Mouse (Mus musculus) liver (tissue): ENCODE measurements around the gene Tead2.
"Not testable (repeated sequence)": the region's sequence is repeated elsewhere in the genome, so short reads cannot be mapped to it uniquely, and the experiment has no call there.

Experiments used
- DNase-seq: peaks from one replicate; pipeline ENCODE4 v3.0.0-alpha.2; 2020; ENCODE audit warnings: mixed read lengths

The Tead2 gene

DNA sequence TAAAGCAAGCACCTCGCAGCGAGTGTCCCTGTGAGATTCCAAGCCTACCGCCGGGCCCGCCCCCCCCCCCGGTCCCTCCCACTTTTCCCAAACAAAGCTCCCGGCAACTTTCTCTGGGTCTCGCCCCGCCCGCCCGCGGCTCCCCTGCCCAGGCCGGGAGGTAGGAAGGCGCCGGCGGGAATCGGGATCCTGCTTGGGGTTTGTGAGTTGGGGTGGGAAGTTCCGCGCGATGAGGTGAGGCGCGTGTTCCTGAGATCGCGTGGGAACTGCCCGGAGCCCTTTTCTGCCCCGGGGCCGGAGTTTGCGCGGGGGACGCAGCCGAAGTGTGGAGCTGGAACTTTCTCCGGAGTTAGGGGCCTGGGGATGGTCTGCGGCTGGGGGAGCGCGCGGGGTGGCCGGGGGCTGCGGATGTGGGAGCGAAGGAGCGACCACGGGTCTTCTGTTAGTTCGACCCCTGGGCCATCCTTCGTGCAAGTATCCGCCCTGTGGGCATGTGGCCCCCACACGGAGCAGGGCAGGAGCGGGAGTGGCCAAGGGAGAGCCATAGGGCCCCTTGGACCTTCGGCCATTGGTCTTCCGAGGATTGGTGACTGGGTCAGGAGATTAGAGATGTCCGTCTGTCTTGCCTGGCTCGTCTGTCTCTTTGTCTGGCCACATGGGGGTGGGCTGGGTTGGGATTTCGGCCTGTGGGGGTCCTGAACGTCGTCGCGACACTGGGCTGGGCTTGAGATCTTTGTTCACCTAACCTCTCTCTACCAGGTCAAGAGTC is at the start of gene Tead2:
Gene Tead2, plus strand, starts transcription at position 81 of the 769 bp plus-strand sequence.
- peak; percentile 57 for DNase-seq

GRCm38 (mm10) chr7:45166950-45167401 is 48.6 kb upstream of the Tead2 start:
- no peak for DNase-seq

DNA sequence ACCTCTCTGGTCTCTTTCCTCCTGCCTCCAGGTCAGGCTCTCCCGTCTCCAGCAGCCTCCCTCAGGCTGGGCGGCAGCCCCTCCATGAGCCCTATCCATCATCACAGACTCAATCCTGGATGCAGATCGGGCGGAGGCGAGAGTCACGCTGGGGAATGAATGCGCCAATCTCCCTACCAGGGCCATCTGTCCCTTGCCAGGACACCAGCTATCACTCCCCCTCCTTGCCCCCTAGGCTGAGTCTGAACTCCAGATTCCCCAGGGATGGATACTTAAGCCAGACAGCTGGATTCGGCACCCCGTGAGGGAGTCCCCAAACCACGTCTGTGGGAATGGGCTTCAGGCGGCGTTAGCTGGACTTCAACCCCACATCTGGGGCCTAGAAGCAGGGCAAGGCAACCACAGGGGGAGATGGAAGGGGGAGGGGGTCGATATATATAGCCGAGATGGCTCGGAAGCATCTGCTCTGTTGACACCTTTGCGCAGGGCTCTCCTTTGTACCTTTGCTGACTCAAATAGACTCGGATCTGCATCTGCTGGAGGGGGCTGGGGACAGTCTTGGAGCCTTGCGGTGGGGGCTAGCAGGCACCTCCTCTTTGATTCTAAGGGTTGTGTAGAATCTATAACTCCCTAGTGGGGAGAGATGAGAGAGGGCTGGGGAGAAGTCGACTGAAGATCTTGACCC is 47.6 kb upstream of the Tead2 start:
- no peak for DNase-seq

DNA sequence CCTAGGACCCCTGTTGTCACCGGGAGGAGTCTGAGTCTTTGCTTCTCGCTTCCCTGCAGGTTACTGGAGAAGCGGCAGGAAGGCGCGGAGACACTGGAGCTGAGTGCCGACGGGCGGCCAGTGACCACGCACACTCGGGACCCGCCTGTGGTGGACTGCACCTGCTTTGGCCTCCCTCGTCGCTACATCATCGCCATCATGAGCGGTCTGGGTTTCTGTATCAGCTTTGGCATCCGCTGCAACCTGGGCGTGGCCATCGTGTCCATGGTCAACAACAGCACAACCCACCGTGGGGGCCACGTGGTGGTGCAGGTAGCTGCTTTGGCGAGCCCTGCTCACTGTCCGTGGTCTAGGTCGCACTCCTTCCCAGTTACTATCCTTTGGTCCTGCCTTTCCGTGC is 46.9 kb upstream of the Tead2 start:
- no peak for DNase-seq

DNA sequence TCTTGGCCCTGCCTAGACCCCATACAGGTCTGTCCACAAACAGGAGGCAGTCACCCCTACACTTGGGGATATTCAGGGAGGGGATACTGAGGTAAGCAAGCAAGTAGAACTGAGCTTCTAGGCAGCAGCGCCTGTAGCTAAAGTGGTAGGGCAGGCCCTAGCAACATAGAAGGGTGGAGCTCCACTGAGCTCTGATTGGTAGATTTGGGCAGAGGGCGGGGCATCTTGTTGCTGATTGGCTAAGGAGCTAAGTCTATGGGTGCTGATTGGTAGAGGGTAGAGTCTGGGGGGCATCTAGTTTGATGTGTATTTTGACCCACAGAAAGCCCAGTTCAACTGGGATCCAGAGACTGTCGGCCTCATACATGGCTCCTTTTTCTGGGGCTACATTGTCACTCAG is 46.1 kb upstream of the Tead2 start:
- no peak for DNase-seq

GRCm38 (mm10) chr7:45172974-45173373 is 42.6 kb upstream of the Tead2 start:
- DNase-seq: peak; percentile 34

DNA sequence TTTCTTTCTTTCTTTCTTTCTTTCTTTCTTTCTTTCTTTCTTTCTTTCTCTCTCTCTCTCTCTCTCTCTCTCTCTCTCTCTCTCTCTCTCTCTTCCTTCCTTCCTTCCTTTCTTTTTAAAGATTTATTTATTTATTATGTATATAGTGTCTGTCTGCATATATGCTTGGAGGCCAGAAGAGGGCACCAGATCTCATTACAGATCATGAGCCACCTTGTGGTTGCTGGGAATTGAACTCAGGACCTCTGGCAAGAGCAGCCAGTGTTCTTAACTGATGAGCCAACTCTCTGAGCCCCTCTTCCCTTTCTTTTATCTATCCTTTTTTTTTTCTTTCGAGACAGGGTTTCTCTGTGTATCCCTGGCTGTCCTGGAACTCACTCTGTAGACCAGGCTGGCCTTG is 41.8 kb upstream of the Tead2 start:
- not testable (repeated sequence) for DNase-seq

- DNase-seq: no peak
Measured at GRCm38 (mm10) chr7:45174567-45175280, 40.8 kb upstream of the Tead2 start.

DNA sequence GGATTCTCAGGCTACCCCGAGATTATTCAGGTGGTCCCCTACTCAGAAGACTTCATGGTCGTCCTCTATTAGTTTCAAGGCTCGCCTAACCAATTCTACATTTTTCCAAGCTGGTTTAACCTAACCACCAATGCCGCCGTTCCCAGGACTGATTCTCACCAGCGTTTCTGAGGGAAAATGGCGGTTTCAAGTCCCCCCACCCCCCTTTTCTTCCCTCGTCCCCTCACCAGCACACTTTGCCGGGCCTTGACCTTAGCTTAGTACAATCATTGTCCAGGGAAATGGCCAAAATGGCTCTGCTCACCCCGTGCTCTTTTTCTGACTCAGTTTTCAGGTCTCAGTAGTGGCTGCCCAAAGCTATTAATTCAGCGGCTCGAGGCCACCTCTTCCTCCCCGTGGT is 40.2 kb upstream of the Tead2 start:
- no peak for DNase-seq

- no peak for DNase-seq
Measured at GRCm38 (mm10) chr7:45175929-45176328, 39.6 kb upstream of the Tead2 start.

DNA sequence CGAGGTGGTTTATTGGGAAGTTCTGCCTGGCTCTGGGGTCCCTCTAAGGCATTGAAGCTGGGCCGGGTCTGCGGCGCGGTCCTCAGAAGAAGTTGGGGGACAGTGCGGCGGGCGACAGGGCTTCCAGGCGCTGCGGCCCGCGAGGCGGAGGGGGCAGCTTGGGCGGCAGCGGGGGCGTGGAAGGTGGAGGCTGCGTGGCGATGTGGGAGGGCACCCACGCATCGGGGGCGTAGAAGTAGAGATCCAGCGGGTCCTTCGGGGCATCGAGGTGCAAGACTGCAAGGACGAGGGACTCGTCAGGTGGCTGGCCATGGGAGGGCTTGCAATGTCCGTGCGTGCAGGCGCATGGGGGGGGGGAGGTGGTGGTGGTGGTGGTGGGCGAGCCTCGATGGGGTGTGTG is 39.2 kb upstream of the Tead2 start:
- DNase-seq: no peak

- peak; percentile 38 for DNase-seq
Measured at GRCm38 (mm10) chr7:45178550-45178949, 37.0 kb upstream of the Tead2 start.

- DNase-seq: no peak
Measured at GRCm38 (mm10) chr7:45179469-45179868, 36.1 kb upstream of the Tead2 start, which contains the start of gene Gfy. TSS of gene Gfy (minus strand) at chr7:45179569.

DNA sequence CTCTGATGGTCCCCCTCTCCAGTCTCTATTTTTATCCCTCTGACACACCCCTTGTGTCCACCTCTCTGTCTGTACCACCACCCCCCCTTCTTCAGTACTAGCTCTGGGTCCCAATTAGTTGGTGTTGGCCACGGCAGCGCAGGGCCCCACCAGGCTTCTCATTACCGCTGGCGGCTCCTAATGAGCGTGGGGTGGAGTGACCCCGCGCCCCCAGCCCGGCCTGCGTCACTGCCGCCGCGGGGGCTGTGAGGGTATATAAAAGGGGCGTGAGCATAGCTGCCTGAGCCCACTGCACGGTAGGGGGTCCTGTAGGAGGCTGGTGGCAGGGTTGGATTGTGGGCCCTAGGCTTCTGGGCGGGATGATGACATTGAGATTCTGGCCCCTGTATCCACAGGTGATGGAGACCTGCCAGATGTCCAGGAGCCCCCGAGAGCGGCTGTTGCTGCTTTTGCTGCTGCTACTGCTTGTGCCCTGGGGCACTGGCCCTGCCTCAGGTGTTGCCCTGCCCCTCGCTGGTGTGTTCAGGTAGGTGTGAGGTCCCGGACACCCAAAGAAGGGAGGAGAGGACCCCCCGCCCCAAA is 34.6 kb upstream of the Tead2 start, which contains the start of gene Pth2:
Gene Pth2, plus strand, starts transcription at position 100 of the 582 bp plus-strand sequence.
- DNase-seq: no peak

- DNase-seq: peak; percentile 36
Measured at GRCm38 (mm10) chr7:45181540-45181939, 34.0 kb upstream of the Tead2 start.

DNA sequence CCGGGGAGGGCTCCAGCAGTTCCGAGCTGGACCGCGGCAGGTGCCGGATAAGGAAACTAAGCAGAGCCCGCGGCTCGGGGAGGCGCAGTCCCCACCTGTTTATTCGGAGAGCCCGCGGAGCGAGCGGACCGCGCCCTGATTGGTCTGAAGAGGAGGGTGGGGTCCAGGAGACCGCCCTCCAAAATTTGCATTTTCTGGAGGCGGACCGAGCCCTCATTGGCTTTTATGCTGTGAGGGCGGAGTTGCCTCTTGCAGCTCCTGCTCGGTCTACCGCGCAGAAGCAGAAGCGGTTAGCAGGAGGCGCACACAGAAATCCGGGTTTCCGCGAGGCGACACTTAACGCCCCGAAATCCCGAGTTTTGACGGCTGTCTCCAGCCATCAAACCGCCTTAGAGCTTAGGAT is 33.4 kb upstream of the Tead2 start:
- peak; percentile 90 for DNase-seq

DNA sequence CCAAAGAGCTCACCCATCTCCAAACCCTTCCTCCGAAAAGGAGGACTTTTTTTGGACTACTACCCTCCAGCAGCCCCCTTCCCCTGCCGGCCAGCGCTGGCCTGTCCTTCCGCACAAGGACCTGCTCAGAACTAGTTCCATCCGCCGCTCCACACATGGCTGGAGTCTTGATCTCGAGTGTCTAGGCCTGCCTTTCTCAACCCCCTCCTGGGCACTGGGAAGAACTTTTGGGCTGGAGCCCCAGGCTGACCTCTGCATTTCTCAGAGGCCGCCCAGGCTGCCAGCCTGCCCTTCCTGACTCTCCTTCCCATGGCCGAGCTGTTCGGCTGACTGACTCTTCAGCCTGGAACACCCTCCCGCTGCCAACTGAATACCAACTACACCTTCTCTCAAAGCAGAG is 32.9 kb upstream of the Tead2 start:
- no peak for DNase-seq

DNA sequence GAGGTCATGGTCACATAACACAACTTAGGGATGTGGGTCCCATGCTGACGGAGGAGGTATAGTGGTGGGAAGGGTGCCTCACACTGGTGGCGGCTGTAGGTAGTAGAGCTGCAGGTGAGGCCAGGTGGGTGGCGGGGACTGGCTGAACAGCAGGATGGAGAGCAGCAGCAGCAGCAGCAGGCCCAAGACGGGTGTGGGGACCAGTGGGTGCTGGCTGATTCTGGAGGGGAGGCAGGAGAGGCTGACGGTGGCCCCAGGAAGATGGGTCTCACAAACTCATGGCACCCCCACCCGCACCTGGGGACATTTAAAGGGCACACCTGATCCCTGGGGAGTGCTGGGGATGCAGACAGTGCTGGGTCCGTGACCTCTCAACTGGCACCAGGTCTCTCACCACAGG is 31.9 kb upstream of the Tead2 start:
- no peak for DNase-seq

GRCm38 (mm10) chr7:45185921-45186320 is 29.6 kb upstream of the Tead2 start:
- DNase-seq: no peak

GRCm38 (mm10) chr7:45189600-45189999 is 26.0 kb upstream of the Tead2 start:
- DNase-seq: no peak

DNA sequence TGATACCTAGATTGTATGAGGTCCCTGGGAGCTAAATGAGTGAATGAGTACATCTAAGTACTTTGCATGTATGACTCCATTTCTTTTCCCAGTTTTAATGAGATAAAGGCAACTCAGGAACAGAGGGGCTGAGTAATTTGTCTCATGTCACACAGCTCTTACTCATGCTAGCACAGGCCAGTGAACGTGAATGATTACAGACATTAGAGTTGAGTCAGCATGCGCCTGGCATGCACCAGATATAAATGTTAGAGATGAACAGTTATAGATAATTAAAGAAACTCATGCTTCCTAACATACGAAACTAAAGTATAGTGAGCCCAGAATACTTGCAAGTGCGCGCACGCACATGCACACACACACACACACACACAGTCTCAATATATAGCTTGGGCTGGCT is 25.4 kb upstream of the Tead2 start:
- no peak for DNase-seq

DNA sequence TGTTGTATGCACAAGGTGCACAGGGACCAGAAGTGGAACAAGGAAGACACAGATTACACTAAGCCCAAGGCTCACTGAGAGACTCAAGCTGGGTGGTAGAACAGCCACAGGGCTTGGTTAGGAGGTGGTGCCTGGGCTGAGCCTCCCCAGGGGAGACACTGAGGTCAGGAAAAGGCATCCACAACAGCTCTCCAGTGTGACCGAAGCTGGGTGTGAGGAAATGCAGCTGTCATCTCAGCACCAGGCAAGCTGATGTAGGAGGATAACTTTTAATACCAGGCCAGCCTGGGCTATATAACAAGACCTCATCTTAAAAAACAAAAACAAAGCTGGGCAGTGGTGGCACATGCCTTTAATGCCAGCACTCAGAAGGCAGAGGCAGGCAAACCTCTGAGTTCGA is 24.4 kb upstream of the Tead2 start:
- DNase-seq: no peak

DNA sequence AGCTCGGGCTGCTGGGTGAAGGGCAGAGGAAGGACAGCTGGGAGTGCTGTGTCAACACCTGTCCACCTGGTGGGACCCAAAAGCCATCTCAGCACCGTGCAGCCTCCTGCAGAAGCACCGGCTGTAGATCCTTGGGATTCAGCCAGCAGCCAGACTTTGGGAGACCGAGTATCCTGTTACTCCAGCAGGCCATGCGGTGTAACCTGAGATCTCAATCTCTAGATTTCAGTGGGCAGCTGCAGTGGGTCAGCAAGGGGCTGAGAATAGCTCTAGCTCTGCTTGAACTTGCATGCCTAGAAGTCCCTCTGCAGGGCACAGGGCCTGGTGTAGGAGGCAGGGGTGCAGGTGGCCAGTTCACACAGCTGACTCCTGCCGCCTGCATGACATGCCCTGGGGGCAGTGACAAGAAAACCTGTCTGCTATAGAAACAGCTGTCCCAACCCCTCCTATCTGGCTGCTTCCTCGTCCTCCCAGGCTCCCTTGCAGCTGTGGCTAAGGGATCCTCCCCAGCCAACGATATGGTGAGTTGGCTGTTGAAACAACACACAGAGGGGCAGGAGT is 23.7 kb upstream of the Tead2 start:
- no peak for DNase-seq
